Comparison of ENCODE assay signal across 8 mouse cellular contexts in genomic region chr12:55835857-55836198, GRCm38 (mm10). TPM values are rescaled to one million over a fixed set of nuclear protein-coding genes. Genes with fewer than 3 reads are reported as not detected.
DNase-seq lines count a peak whose midpoint lies in the region; ATAC-seq and TF ChIP-seq lines count a peak whose summit lies in the region.

No protein-coding gene starts in this region.

- peaks cover 22% of the 10 kb centered on the region for H3K79me2 ChIP-seq in myocyte (ENCODE audit: control insufficient read depth, insufficient read depth)

- H3K4me2 ChIP-seq in kidney, embryonic 16.5 days (replicated peaks; ENCODE audit: low read depth, low read length), result peak overlapping the region; percentile 79
- H3K4me2 ChIP-seq in embryonic facial prominence, embryonic 11.5 days (ENCODE audit: low read depth, low read length), result no peak overlapping the region
- peak overlapping the region; percentile 48 for H3K4me2 ChIP-seq in intestine, embryonic 14.5 days (ENCODE audit: low read length)
- H3K4me2 ChIP-seq in myocyte (ENCODE audit: low read depth), result peak overlapping the region; percentile 66

- under 1% methylated on average over 6 of the region's 6 CpGs for WGBS in kidney, embryonic 16.5 days
- 0% methylated on average over 6 of the region's 6 CpGs for WGBS in embryonic facial prominence, embryonic 11.5 days
- WGBS in intestine, embryonic 14.5 days, result 0% methylated on average over 6 of the region's 6 CpGs

- peak overlapping the region; percentile 86 for H3K4me3 ChIP-seq in kidney, embryonic 16.5 days (ENCODE audit: low read length)
- H3K4me3 ChIP-seq in embryonic facial prominence, embryonic 11.5 days (ENCODE audit: low read depth, low read length), result peak overlapping the region; percentile 79; the same call in 1 of the 2 replicates
- peak overlapping the region; percentile 84 for H3K4me3 ChIP-seq in intestine, embryonic 14.5 days (ENCODE audit: low read depth, low read length)
- H3K4me3 ChIP-seq in myocyte, result peak overlapping the region; percentile 75

- peaks cover 7% of the 10 kb centered on the region for H3K4me1 ChIP-seq in kidney, embryonic 16.5 days (ENCODE audit: insufficient read depth, low read length)
- H3K4me1 ChIP-seq in embryonic facial prominence, embryonic 11.5 days (ENCODE audit: control insufficient read depth, insufficient read depth, low read length), result no peaks in the 10 kb centered on the region
- peaks cover 4% of the 10 kb centered on the region; the same call in 1 of the 2 replicates for H3K4me1 ChIP-seq in intestine, embryonic 14.5 days (replicated peaks; ENCODE audit: control insufficient read depth, insufficient read depth, low read length)

- H3K9ac ChIP-seq in kidney, embryonic 16.5 days (replicated peaks; ENCODE audit: low read length), result peak overlapping the region; percentile 73
- H3K9ac ChIP-seq in embryonic facial prominence, embryonic 11.5 days (replicated peaks; ENCODE audit: low read length), result no peak overlapping the region
- peak overlapping the region; percentile 41 for H3K9ac ChIP-seq in intestine, embryonic 14.5 days (ENCODE audit: low read length)

- no peaks in the 10 kb centered on the region for H3K36me3 ChIP-seq in kidney, embryonic 16.5 days (ENCODE audit: insufficient read depth, low read length)
- no peaks in the 10 kb centered on the region for H3K36me3 ChIP-seq in embryonic facial prominence, embryonic 11.5 days (replicated peaks; ENCODE audit: control insufficient read depth, insufficient read depth, low read depth, low read length)
- no peaks in the 10 kb centered on the region for H3K36me3 ChIP-seq in intestine, embryonic 14.5 days (ENCODE audit: control insufficient read depth, insufficient read depth, low read length)
- H3K36me3 ChIP-seq in myocyte (ENCODE audit: control insufficient read depth, insufficient read depth), result no peaks in the 10 kb centered on the region

- DNase-seq in kidney, postnatal 4 days, result no peak
- DNase-seq in embryonic facial prominence, embryonic 11.5 days (ENCODE audit: low spot score), result peak; percentile 99
- no peak for DNase-seq in intestine, embryonic 14.5 days (ENCODE audit: low spot score)
- DNase-seq in adrenal gland, adult 8-10 months, result no peak
- DNase-seq in retina, postnatal 1 day, result no peak
- no peak for DNase-seq in adrenal gland, adult 2 months

- H3ac ChIP-seq in myocyte (ENCODE audit: control insufficient read depth, insufficient read length), result peak overlapping the region; percentile 91

- no peak for ATAC-seq in kidney, embryonic 16.5 days (ENCODE audit: low FRiP score, low TSS enrichment)
- ATAC-seq in embryonic facial prominence, embryonic 11.5 days (replicated peaks; ENCODE audit: insufficient number of reproducible peaks, low FRiP score, low TSS enrichment, low read depth), result no peak
- no peak for ATAC-seq in intestine, embryonic 14.5 days (replicated peaks; ENCODE audit: low FRiP score, low TSS enrichment, low read depth)

- no peak for TF ChIP-seq POLR2A in myocyte (IDR thresholded peaks at IDR 0.05; ENCODE audit: insufficient read length, low read depth)

- no peaks in the 10 kb centered on the region for H3K27me3 ChIP-seq in kidney, embryonic 16.5 days (ENCODE audit: insufficient read depth, low read length)
- H3K27me3 ChIP-seq in embryonic facial prominence, embryonic 11.5 days (ENCODE audit: control insufficient read depth, insufficient read depth, low read length), result no peaks in the 10 kb centered on the region
- H3K27me3 ChIP-seq in intestine, embryonic 14.5 days (replicated peaks; ENCODE audit: control insufficient read depth, insufficient read depth, low read length), result no peaks in the 10 kb centered on the region
- no peaks in the 10 kb centered on the region for H3K27me3 ChIP-seq in myocyte (ENCODE audit: control insufficient read depth, insufficient read depth, insufficient read length)

- no peaks in the 10 kb centered on the region for H3K9me3 ChIP-seq in kidney, embryonic 16.5 days (ENCODE audit: low read length)
- H3K9me3 ChIP-seq in embryonic facial prominence, embryonic 11.5 days (replicated peaks; ENCODE audit: control insufficient read depth, low read length), result no peaks in the 10 kb centered on the region
- no peaks in the 10 kb centered on the region for H3K9me3 ChIP-seq in intestine, embryonic 14.5 days (ENCODE audit: control insufficient read depth, low read length)

- peak overlapping the region; percentile 82 for H3K27ac ChIP-seq in kidney, embryonic 16.5 days (ENCODE audit: low read length)
- peak overlapping the region; percentile 48; the same call in 1 of the 2 replicates for H3K27ac ChIP-seq in embryonic facial prominence, embryonic 11.5 days (replicated peaks; ENCODE audit: low read depth, low read length)
- H3K27ac ChIP-seq in intestine, embryonic 14.5 days (ENCODE audit: low read depth), result peak overlapping the region; percentile 74; the same call in 1 of the 2 replicates

TF ChIP-seq in myocyte, 11 proteins besides CTCF, POLR2A, EP300 and RAD21:
- peak; percentile 53 for TF ChIP-seq E2F4 (IDR thresholded peaks at IDR 0.05; ENCODE audit: insufficient read depth)
- TF ChIP-seq MYOD1 (IDR thresholded peaks at IDR 0.05; ENCODE audit: control insufficient read depth in 1 of 3, insufficient read length in 2 of 3, low read depth in 2 of 3), result no peak

RNA-seq across cellular contexts. Expression of gene Brms1l, which starts 0.3 kb away (rescaled TPM):
- polyA plus RNA-seq in kidney, embryonic 16.5 days (2015; fragmentation: Nextera tagmentation; extraction: Ambion mirVana), result 39.5 and 40.1 TPM in 2 replicates
- polyA plus RNA-seq in embryonic facial prominence, embryonic 11.5 days (2014; fragmentation: Nextera tagmentation; extraction: Ambion mirVana), result 41.1 and 42.9 TPM in 2 replicates
- polyA plus RNA-seq in intestine, embryonic 14.5 days (2014; fragmentation: Nextera tagmentation; extraction: Ambion mirVana), result 30.0 and 35.3 TPM in 2 replicates
- 23.1 TPM for polyA plus RNA-seq in myocyte (2012; fragmentation: generic; extraction: Trizol)
- total RNA-seq in adrenal gland, adult 8-10 months (2022), result 10 to 100 TPM; 46.7 to 68.7 (median 56.0) TPM
- 10 to 100 TPM; 36.3 to 39.8 TPM for total RNA-seq in adrenal gland, adult 2 months (2021)
- polyA plus RNA-seq in adrenal gland, adult 2 months (2012; rRNA removed), result 5.1 and 5.6 TPM in 2 replicates

RNA-seq across cellular contexts. Expression of gene Ralgapa1, which starts 14.9 kb away (rescaled TPM):
- polyA plus RNA-seq in kidney, embryonic 16.5 days (2015; fragmentation: Nextera tagmentation; extraction: Ambion mirVana), result 10.6 and 13.5 TPM in 2 replicates
- polyA plus RNA-seq in embryonic facial prominence, embryonic 11.5 days (2014; fragmentation: Nextera tagmentation; extraction: Ambion mirVana), result 16.2 and 19.2 TPM in 2 replicates
- polyA plus RNA-seq in intestine, embryonic 14.5 days (2014; fragmentation: Nextera tagmentation; extraction: Ambion mirVana), result 20.3 and 23.1 TPM in 2 replicates
- 4.4 TPM for polyA plus RNA-seq in myocyte (2012; fragmentation: generic; extraction: Trizol)
- 10 to 100 TPM; 74.0 to 86.7 (median 80.2) TPM for total RNA-seq in adrenal gland, adult 8-10 months (2022)
- total RNA-seq in adrenal gland, adult 2 months (2021), result 10 to 100 TPM; 52.5 to 83.6 TPM
- 22.2 and 22.7 TPM in 2 replicates for polyA plus RNA-seq in adrenal gland, adult 2 months (2012; rRNA removed)
